Mouse (Mus musculus): ENCODE results near the gene Kat8. TPM values are rescaled to one million over a fixed set of nuclear protein-coding genes. Genes with fewer than 3 reads are reported as not detected.

Kat8 gene
- polyA plus RNA-seq, 2 experiments = 39.1 to 43.4 TPM

DNA sequence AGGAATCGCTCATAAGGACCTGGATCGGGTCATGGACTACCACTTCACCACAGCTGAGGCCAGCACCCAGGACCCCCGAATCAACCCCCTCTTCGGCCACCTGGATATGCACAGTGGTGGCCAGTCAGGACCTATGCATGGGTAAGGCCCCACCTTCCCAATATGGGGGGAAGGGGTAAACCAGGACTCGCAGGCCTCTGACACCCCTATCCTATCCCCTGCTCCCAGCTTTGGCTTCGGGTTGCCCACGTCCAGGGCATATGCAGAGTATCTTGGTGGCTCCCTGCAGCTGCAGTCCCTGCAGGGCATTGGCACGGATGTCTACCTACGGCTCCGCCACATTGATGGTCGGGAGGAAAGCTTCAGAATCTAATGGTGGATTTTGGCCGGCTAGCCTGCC is 4.4 kb upstream of the Kat8 start:
- no peaks in the 10 kb centered on the region for H3K9me3 ChIP-seq (ENCODE audit: control insufficient read depth, low read length)
- H3K4me2 ChIP-seq (replicated peaks; ENCODE audit: low read depth, low read length, severe bottlenecking) = no peak overlapping the region
- peaks cover 7% of the 10 kb centered on the region; the same call in 1 of the 2 replicates for H3K4me1 ChIP-seq (ENCODE audit: control insufficient read depth, insufficient read depth, low read length)
- no peak for TF ChIP-seq POLR2A (IDR thresholded peaks at IDR 0.05; ENCODE audit: borderline replicate concordance, extremely low read depth, insufficient read depth, insufficient read length)
- H3K4me3 ChIP-seq (replicated peaks; ENCODE audit: low read length) = no peak overlapping the region
- H3K27ac ChIP-seq (replicated peaks; ENCODE audit: low read depth, low read length) = no peak overlapping the region
- DNase-seq (ENCODE audit: low spot score) = no peak
- WGBS = 93% methylated on average over 12 of the region's 12 CpGs
- peaks cover 53% of the 10 kb centered on the region for H3K36me3 ChIP-seq (ENCODE audit: control insufficient read depth, insufficient read depth, low read length)
- no peak for ATAC-seq (ENCODE audit: low FRiP score, low read depth)
- no peak overlapping the region for H3K9ac ChIP-seq (ENCODE audit: low read depth, low read length, severe bottlenecking)
- H3K27me3 ChIP-seq (ENCODE audit: control insufficient read depth, insufficient read depth, low read length) = no peaks in the 10 kb centered on the region

DNA sequence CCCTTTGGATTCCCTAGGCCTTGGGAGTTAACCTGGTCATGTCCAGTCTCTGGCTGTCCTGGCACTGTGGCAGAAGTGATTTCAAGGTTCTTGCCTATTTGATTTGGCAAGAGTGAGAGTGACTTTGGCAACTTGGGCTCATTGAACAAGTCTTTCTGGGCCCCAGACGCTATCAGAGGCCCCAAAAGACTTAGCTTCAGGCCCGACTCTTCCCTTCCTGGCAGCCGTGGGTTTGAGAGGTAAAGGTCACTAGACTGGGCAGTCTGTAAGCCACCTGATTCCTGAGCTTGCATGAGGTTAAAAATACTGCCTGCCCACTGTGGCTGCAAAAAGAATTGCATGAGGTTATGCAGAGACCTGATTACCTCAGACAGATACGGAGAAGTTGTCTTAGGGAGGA is 3.7 kb upstream of the Kat8 start:
- Histone ChIP-seq H3K36me3 (ENCODE audit: control insufficient read depth, insufficient read depth, low read length) (peaks cover 53% of the 10 kb centered on the region), H3K4me2 (replicated peaks; ENCODE audit: low read depth, low read length, severe bottlenecking) (no peak overlapping the region), H3K9ac (ENCODE audit: low read depth, low read length, severe bottlenecking) (no peak overlapping the region), H3K27me3 (ENCODE audit: control insufficient read depth, insufficient read depth, low read length) (no peaks in the 10 kb centered on the region), H3K4me3 (replicated peaks; ENCODE audit: low read length) (no peak overlapping the region), H3K27ac (replicated peaks; ENCODE audit: low read depth, low read length) (no peak overlapping the region), H3K9me3 (ENCODE audit: control insufficient read depth, low read length) (no peaks in the 10 kb centered on the region), H3K4me1 (ENCODE audit: control insufficient read depth, insufficient read depth, low read length) (peaks cover 10% of the 10 kb centered on the region; the same call in 1 of the 2 replicates)
- no peak for DNase-seq (ENCODE audit: low spot score)
- TF ChIP-seq POLR2A (IDR thresholded peaks at IDR 0.05; ENCODE audit: borderline replicate concordance, extremely low read depth, insufficient read depth, insufficient read length) = no peak
- WGBS = 90% methylated on average over 4 of the region's 4 CpGs
- no peak for ATAC-seq (ENCODE audit: low FRiP score, low read depth)

DNA sequence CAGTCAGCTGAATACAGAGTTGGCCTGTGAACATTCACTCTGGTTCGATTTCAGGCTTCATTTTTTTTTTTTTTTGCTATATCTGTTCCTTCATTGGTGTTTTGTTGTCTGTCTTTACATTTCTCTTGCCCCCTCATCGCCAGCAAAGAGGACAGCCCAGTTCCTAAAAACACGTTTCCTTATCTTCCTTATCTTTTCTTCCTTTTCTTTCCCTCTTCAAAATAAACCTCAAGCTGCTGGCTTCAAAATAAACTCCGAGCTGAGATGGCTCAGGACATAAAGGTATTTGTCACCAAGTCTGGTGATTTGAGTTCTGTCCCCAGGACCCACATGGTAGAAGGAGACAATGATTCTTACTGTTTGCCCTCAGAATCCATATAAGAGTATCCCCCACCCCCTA is 622 bp downstream of the Kat8 start:
- 29% methylated on average over 4 of the region's 4 CpGs for WGBS
- peak overlapping the region; percentile 81; the same call in 1 of the 2 replicates for H3K27ac ChIP-seq (replicated peaks; ENCODE audit: low read depth, low read length)
- H3K9ac ChIP-seq (ENCODE audit: low read depth, low read length, severe bottlenecking) = peak overlapping the region; percentile 62
- H3K4me1 ChIP-seq (ENCODE audit: control insufficient read depth, insufficient read depth, low read length) = 0 out of 2 replicates have a peak, but pooled peaks cover 6% of the 10 kb centered on the region
- H3K27me3 ChIP-seq (ENCODE audit: control insufficient read depth, insufficient read depth, low read length) = no peaks in the 10 kb centered on the region
- TF ChIP-seq POLR2A (IDR thresholded peaks at IDR 0.05; ENCODE audit: borderline replicate concordance, extremely low read depth, insufficient read depth, insufficient read length) = no peak
- H3K4me2 ChIP-seq (replicated peaks; ENCODE audit: low read depth, low read length, severe bottlenecking) = peak overlapping the region; percentile 67
- DNase-seq (ENCODE audit: low spot score) (no peak), ATAC-seq (ENCODE audit: low FRiP score, low read depth) (no peak)
- no peaks in the 10 kb centered on the region for H3K9me3 ChIP-seq (ENCODE audit: control insufficient read depth, low read length)
- peaks cover 53% of the 10 kb centered on the region for H3K36me3 ChIP-seq (ENCODE audit: control insufficient read depth, insufficient read depth, low read length)
- peak overlapping the region; percentile 58 for H3K4me3 ChIP-seq (replicated peaks; ENCODE audit: low read length)

DNA sequence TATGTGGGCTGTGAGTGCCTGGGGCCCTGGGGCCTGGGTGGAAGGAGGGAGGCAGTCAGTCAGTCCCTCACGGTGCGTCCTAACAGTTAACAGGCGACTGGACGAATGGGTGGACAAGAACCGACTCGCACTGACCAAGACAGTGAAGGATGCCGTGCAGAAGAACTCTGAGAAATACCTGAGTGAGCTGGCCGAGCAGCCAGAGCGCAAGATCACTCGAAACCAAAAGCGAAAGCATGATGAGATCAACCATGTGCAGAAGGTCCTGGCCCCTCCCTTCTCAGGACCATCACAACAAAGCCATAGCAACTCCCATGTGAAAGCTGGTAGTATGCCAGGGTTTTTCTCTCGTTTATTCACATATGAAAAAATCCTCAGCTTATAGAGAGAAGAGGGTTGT is 3.0 kb downstream of the Kat8 start:
- Histone ChIP-seq H3K4me2 (replicated peaks; ENCODE audit: low read depth, low read length, severe bottlenecking) (no peak overlapping the region), H3K27ac (replicated peaks; ENCODE audit: low read depth, low read length) (no peak overlapping the region), H3K9ac (ENCODE audit: low read depth, low read length, severe bottlenecking) (no peak overlapping the region), H3K9me3 (ENCODE audit: control insufficient read depth, low read length) (no peaks in the 10 kb centered on the region), H3K36me3 (ENCODE audit: control insufficient read depth, insufficient read depth, low read length) (peaks cover 37% of the 10 kb centered on the region), H3K4me1 (ENCODE audit: control insufficient read depth, insufficient read depth, low read length) (0 out of 2 replicates have a peak, but pooled peaks cover 6% of the 10 kb centered on the region), H3K27me3 (ENCODE audit: control insufficient read depth, insufficient read depth, low read length) (no peaks in the 10 kb centered on the region), H3K4me3 (replicated peaks; ENCODE audit: low read length) (no peak overlapping the region)
- WGBS = 86% methylated on average over 12 of the region's 12 CpGs
- DNase-seq (ENCODE audit: low spot score) = no peak
- no peak for TF ChIP-seq POLR2A (IDR thresholded peaks at IDR 0.05; ENCODE audit: borderline replicate concordance, extremely low read depth, insufficient read depth, insufficient read length)
- no peak for ATAC-seq (ENCODE audit: low FRiP score, low read depth)

DNA sequence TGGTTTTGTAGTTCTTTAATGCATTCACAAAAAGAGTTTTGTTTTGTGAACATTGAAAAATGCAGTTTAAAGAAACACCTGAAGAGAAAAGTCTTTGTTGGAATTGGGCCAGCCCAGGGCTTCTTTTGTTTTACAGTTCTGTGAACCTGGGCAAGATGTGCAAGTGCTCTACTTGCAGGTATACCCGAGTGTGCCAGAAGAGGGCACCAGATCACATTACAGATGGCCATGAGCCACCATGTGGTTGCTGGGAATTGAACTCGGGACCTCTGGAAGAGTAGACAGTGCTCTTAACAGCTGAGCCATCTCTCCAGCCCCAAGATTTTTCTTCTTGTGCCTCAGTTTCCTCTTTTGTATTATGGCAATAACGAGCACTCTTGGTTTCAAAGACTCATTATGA is 5.9 kb downstream of the Kat8 start:
- peaks cover 51% of the 10 kb centered on the region for H3K36me3 ChIP-seq (ENCODE audit: control insufficient read depth, insufficient read depth, low read length)
- DNase-seq (ENCODE audit: low spot score) (no peak), ATAC-seq (ENCODE audit: low FRiP score, low read depth) (no peak)
- H3K4me1 ChIP-seq (ENCODE audit: control insufficient read depth, insufficient read depth, low read length) = 0 out of 2 replicates have a peak, but pooled peaks cover 1% of the 10 kb centered on the region
- 58% methylated on average over 3 of the region's 3 CpGs for WGBS
- H3K9ac ChIP-seq (ENCODE audit: low read depth, low read length, severe bottlenecking) = no peak overlapping the region
- H3K4me2 ChIP-seq (replicated peaks; ENCODE audit: low read depth, low read length, severe bottlenecking) = no peak overlapping the region
- no peak overlapping the region for H3K4me3 ChIP-seq (replicated peaks; ENCODE audit: low read length)
- H3K9me3 ChIP-seq (ENCODE audit: control insufficient read depth, low read length) = no peaks in the 10 kb centered on the region
- no peak for TF ChIP-seq POLR2A (IDR thresholded peaks at IDR 0.05; ENCODE audit: borderline replicate concordance, extremely low read depth, insufficient read depth, insufficient read length)
- H3K27me3 ChIP-seq (ENCODE audit: control insufficient read depth, insufficient read depth, low read length) = no peaks in the 10 kb centered on the region
- no peak overlapping the region for H3K27ac ChIP-seq (replicated peaks; ENCODE audit: low read depth, low read length)

DNA sequence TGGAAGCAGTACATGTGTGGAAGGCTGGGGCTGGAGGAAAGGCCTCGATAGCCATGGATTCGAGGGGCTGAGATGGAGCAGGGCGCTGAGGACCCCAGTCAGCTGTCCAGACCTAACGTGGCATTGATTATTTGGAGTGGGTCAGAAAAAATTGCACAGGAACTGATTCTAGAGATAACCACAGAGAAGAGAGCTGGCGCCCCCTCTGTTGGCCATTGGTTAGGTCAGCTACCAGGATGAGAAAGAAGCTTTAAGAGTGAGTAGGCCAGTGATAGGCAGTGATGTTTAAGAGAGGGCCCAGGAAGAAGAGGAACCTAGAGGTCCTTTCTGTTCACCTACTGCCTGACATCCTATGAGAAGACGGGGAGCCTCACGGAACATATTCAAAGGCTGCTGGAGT is 7.0 kb downstream of the Kat8 start:
- no peaks in the 10 kb centered on the region for H3K4me1 ChIP-seq (ENCODE audit: control insufficient read depth, insufficient read depth, low read length)
- H3K9ac ChIP-seq (ENCODE audit: low read depth, low read length, severe bottlenecking) = no peak overlapping the region
- H3K4me3 ChIP-seq (replicated peaks; ENCODE audit: low read length) = no peak overlapping the region
- H3K9me3 ChIP-seq (ENCODE audit: control insufficient read depth, low read length) = no peaks in the 10 kb centered on the region
- no peak for TF ChIP-seq POLR2A (IDR thresholded peaks at IDR 0.05; ENCODE audit: borderline replicate concordance, extremely low read depth, insufficient read depth, insufficient read length)
- no peak overlapping the region for H3K27ac ChIP-seq (replicated peaks; ENCODE audit: low read depth, low read length)
- ATAC-seq (ENCODE audit: low FRiP score, low read depth) (no peak), DNase-seq (ENCODE audit: low spot score) (no peak)
- H3K36me3 ChIP-seq (ENCODE audit: control insufficient read depth, insufficient read depth, low read length) = peaks cover 59% of the 10 kb centered on the region
- 76% methylated on average over 7 of the region's 7 CpGs for WGBS
- no peaks in the 10 kb centered on the region for H3K27me3 ChIP-seq (ENCODE audit: control insufficient read depth, insufficient read depth, low read length)
- H3K4me2 ChIP-seq (replicated peaks; ENCODE audit: low read depth, low read length, severe bottlenecking) = no peak overlapping the region
